Mouse (Mus musculus) olfactory bulb, adult 2 months (tissue): ENCODE measurements around the gene Bpnt1. TPM values are rescaled to one million over a fixed set of nuclear protein-coding genes. Genes with fewer than 3 reads are reported as not detected.
A peak's percentile ranks its signal among the peaks of the same experiment; 100 is the strongest.

ENCODE experiments used
- H3K27ac ChIP-seq: fragments of 200-500 bp; 2 replicates; pipeline ENCODE4 v1.5.1; 2012; ENCODE audit warnings: low read depth, low read length; ENCODE audit not compliant: insufficient read depth
- H3K4me1 ChIP-seq: fragments of 200-500 bp; 2 replicates; pipeline ENCODE4 v1.6.1; 2012; ENCODE audit warnings: low read length; ENCODE audit not compliant: control insufficient read depth, insufficient read depth
- H3K4me3 ChIP-seq: fragments of 200-500 bp; 2 replicates; pipeline ENCODE4 v1.5.1; 2012; ENCODE audit warnings: mild to moderate bottlenecking, low read depth, low read length, moderate library complexity; ENCODE audit not compliant: insufficient read depth
- CTCF ChIP-seq: fragments of 200-500 bp; IDR thresholded peaks from 2 replicates; pipeline ENCODE4 v1.5.1; 2012; ENCODE audit warnings: low read depth, mild to moderate bottlenecking, low read length, moderate library complexity; ENCODE audit not compliant: insufficient read depth
- POLR2A ChIP-seq: fragments of 200-500 bp; IDR thresholded peaks from 2 replicates; pipeline ENCODE4 v1.6.1; 2012; ENCODE audit warnings: mild to moderate bottlenecking, low read depth, low read length, moderate library complexity; ENCODE audit not compliant: insufficient read depth
- WGBS: fragments of 180-500 bp; shearing (Covaris S2); methylation state at CpG from one replicate; pipeline ENCODE4 v1.1.7; 2018; 5-methylcytosine and 5-hydroxymethylcytosine counted together
- polyA plus RNA-seq: library from polyadenylated mRNA; stranded (reverse); fragments of >200 nt; gene quantifications from 2 replicates; pipeline ENCODE4 v1.2.4, GENCODE M21; 2012; ENCODE audit warnings: low replicate concordance; ENCODE audit not compliant: missing spikeins, insufficient read depth, insufficient read length

Bpnt1 gene
- polyA plus RNA-seq, 1 experiment = not detected

- no peak for TF ChIP-seq CTCF
- TF ChIP-seq POLR2A = no peak
- Histone ChIP-seq H3K27ac (no peak overlapping the region), H3K4me1 (no peaks in the 10 kb centered on the region), H3K4me3 (no peak overlapping the region)
- 74% methylated on average over 10 of the region's 10 CpGs for WGBS
These were observed 14.2 kb downstream of the Bpnt1 start for GRCm38 (mm10) chr1:185346188-185346587.

DNA sequence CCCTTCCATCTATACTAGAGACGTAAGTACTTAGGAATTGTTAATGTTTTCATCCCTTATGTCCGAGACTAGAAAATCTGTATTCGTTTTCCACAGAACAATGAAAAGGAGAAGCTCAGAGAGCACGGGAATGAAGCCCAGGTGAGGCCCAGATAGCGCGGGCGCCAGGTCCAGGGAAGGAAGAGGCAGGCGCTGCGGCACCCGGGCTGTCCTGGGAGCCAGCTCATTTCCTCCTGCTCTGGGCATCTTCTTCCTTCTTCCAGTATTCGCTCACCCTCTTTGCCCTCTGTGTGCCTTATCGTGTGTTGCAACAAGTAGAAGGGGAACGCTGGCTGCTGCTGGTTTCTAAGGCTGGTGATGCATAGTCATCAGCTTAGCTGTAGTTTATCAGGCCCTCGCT lies 17.8 kb downstream of the Bpnt1 start:
- TF ChIP-seq CTCF (no peak), POLR2A (no peak)
- WGBS = 95% methylated on average over 14 of the region's 14 CpGs

GRCm38 (mm10) chr1:185350611-185351010 lies 18.7 kb downstream of the Bpnt1 start:
- H3K4me1 ChIP-seq = no peaks in the 10 kb centered on the region
- TF ChIP-seq POLR2A (no peak), CTCF (no peak)
- no peak overlapping the region for H3K4me3 ChIP-seq
- 92% methylated on average over 4 of the region's 4 CpGs for WGBS
- no peak overlapping the region for H3K27ac ChIP-seq

More for the DNA sequence above, 17.8 kb downstream of the Bpnt1 start:
- Histone ChIP-seq H3K4me1 (no peaks in the 10 kb centered on the region), H3K27ac (no peak overlapping the region), H3K4me3 (no peak overlapping the region)

DNA sequence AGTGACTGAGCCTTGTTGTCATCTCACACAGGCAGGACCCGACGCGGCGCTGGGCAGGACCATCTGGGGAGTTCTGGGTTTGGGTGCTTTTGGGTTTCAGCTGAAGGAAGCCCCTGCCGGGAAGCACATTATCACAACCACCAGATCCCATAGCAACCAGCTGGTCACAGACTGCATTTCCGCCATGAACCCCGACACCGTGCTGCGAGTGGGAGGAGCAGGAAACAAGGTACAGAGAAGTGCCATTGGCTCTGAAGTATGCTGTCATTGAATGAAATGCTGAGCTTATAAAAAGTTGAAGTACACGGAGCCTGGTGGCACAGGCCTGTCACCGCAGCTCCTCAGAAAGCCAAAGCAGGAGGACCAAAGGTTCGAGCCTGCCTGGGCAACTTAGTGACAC lies 20.2 kb downstream of the Bpnt1 start:
- TF ChIP-seq CTCF (no peak), POLR2A (no peak)
- no peak overlapping the region for H3K27ac ChIP-seq
- no peaks in the 10 kb centered on the region for H3K4me1 ChIP-seq
- 92% methylated on average over 12 of the region's 12 CpGs for WGBS
- H3K4me3 ChIP-seq = no peak overlapping the region

DNA sequence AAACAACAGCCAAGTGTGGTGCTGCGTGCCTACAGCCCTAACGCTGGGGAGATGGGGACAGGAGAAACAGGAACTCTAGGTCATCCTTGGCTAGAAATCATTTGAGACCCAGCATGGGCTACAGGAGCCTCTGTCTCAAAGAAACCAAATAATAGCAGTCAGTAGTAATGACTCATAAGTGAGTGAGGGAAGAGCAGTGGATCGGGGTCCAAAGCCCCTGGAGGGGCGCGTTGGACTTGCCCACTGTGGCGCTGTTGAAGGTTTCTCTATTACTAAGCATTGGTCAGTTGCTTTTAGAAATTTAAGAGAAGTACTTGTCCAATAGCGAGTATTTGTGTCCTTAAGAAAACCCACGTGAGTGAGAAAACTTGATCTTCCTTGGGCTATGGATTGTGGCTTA lies 21.4 kb downstream of the Bpnt1 start:
- Histone ChIP-seq H3K4me3 (no peak overlapping the region), H3K27ac (no peak overlapping the region), H3K4me1 (no peaks in the 10 kb centered on the region)
- TF ChIP-seq POLR2A (no peak), CTCF (no peak)
- WGBS = 95% methylated on average over 8 of the region's 8 CpGs

DNA sequence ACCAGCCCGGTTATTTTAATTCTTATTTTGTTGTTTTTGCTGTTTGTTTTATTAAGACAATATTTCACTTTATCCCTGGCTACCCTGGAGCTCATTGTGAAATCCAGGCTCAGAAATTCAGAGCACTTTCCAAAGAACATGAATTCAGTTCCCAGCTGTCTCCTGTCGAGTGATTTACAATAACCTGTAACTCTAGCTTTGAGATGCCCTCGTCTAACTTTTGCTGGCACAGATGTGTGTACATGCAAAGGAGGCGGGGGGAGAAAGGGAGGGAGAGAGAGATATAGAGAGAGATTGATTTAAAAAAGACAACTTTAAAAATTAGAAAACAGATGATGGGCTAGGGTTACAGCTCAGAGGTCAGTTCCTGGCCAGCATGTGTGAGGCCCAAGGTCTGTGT lies 22.8 kb downstream of the Bpnt1 start:
- Histone ChIP-seq H3K27ac (no peak overlapping the region), H3K4me1 (no peaks in the 10 kb centered on the region), H3K4me3 (no peak overlapping the region)
- TF ChIP-seq POLR2A (no peak), CTCF (no peak)
- 89% methylated on average over 4 of the region's 4 CpGs for WGBS

- H3K27ac ChIP-seq = no peak overlapping the region
- no peak overlapping the region for H3K4me3 ChIP-seq
- 95% methylated on average over 8 of the region's 8 CpGs for WGBS
- H3K4me1 ChIP-seq = no peaks in the 10 kb centered on the region
- TF ChIP-seq CTCF = no peak
- TF ChIP-seq POLR2A = no peak
These were observed 24.3 kb downstream of the Bpnt1 start for GRCm38 (mm10) chr1:185356246-185356645.

- TF ChIP-seq POLR2A (no peak), CTCF (no peak)
- 83% methylated on average over 4 of the region's 4 CpGs for WGBS
- H3K4me3 ChIP-seq = no peak overlapping the region
- no peak overlapping the region for H3K27ac ChIP-seq
- no peaks in the 10 kb centered on the region for H3K4me1 ChIP-seq
These were observed 26.3 kb downstream of the Bpnt1 start for GRCm38 (mm10) chr1:185358211-185358610.

- Histone ChIP-seq H3K27ac (peak within 1 kb of the TSS; percentile 78), H3K4me3 (peak within 1 kb of the TSS; percentile 87), H3K4me1 (no peaks in the 10 kb centered on the region)
- TF ChIP-seq POLR2A = peak; percentile 66; the same call in 1 of the 2 replicates
- no peak for TF ChIP-seq CTCF
- under 1% methylated on average over 92 of the region's 92 CpGs for WGBS
These were observed 30.9 kb downstream of the Bpnt1 start, which contains the start of gene Eprs for GRCm38 (mm10) chr1:185362677-185363520. Gene Eprs, plus strand, starts transcription at chr1:185363044.
